Mouse (Mus musculus): ENCODE measurements around the gene Atp1a3.

DNA sequence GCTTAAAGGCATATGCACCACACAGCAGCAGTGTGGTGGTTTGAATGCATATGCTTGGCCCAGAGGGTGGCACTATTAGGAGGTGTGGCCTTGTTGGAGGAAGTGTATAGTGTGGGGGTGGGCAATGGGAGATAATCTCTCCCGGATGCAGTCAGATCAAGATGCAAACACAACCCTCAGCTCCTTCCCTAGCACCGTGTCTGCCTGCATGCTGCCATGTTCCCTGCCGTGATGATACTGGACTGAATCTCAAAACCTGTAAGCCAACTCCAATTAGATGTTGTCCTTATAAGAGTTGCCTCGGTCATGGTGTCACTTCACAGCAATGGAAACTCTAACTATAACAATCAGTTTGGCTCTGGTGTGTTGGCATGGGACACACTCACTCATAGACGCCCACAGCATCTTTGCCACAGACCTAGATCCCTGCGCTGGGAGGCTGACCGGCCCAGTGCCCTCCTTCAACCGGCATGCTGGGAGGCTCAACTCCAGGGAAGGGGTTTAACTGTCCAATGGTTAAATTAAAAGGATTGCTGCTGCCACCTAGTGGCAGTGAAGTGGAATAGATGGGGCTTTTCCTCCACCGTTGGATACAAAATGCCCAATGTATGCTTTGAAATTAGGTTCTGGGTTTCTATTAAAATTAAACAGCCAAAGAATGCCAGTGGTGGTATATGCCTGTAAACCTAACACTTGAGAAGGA lies 30.7 kb downstream of the Atp1a3 start:
- TF ChIP-seq POLR2AphosphoS2 (IDR thresholded peaks at IDR 0.05; ENCODE audit: insufficient read length, low read depth) = no peak
- no peak for TF ChIP-seq POLR2A (IDR thresholded peaks at IDR 0.05; ENCODE audit: insufficient read length, low read depth)
- no peak for TF ChIP-seq USF1 (IDR thresholded peaks at IDR 0.05; ENCODE audit: low read depth)
- TF ChIP-seq MAX (IDR thresholded peaks at IDR 0.05; ENCODE audit: low read depth) = no peak
- TF ChIP-seq E2F4 (IDR thresholded peaks at IDR 0.05; ENCODE audit: insufficient read depth) = no peak
- TF ChIP-seq TCF12 (IDR thresholded peaks at IDR 0.05; ENCODE audit: insufficient read depth, poor library complexity, severe bottlenecking) = no peak
- no peak for TF ChIP-seq MYOG (IDR thresholded peaks at IDR 0.05; ENCODE audit: control insufficient read depth in 1 of 3, insufficient read depth in 1 of 3, insufficient read length in 2 of 3, low read depth in 2 of 3)
- TF ChIP-seq REST (IDR thresholded peaks at IDR 0.05; ENCODE audit: insufficient read depth, insufficient read length) = no peak
- no peak for TF ChIP-seq SRF (IDR thresholded peaks at IDR 0.05; ENCODE audit: control insufficient read depth, insufficient read length, low read depth)

Data from myocyte (in vitro differentiated cells).